Mouse (Mus musculus): ENCODE results near the gene Bmp7. TPM values are rescaled to one million over a fixed set of nuclear protein-coding genes. Genes with fewer than 3 reads are reported as not detected.

The Bmp7 gene
- polyA plus RNA-seq, 1 experiment from 2014 or later: 31.4 TPM

GRCm38 (mm10) chr2:172940799-172941163 is 660 bp upstream of the Bmp7 start:
- Histone ChIP-seq H3K9ac (replicated peaks) (peak overlapping the region; percentile 79), H3K4me1 (replicated peaks) (peaks cover 66% of the 10 kb centered on the region), H3K4me3 (replicated peaks) (peak overlapping the region; percentile 61), H3K36me3 (no peaks in the 10 kb centered on the region), H3K27ac (peak overlapping the region; percentile 95; the same call in 1 of the 2 replicates), H3K4me2 (peak overlapping the region; percentile 97), H3K27me3 (peaks cover 29% of the 10 kb centered on the region), H3K9me3 (no peaks in the 10 kb centered on the region)
- WGBS: 1% methylated on average over 12 of the region's 13 CpGs
- no peak for ATAC-seq (ENCODE audit: insufficient number of reproducible peaks, insufficient read depth, low FRiP score, low TSS enrichment, low read depth)

- Histone ChIP-seq H3K36me3 (no peaks in the 10 kb centered on the region), H3K9me3 (no peaks in the 10 kb centered on the region), H3K9ac (replicated peaks) (peak overlapping the region; percentile 79), H3K4me1 (replicated peaks) (peaks cover 73% of the 10 kb centered on the region), H3K4me3 (replicated peaks) (peak overlapping the region; percentile 61), H3K27ac (peak overlapping the region; percentile 95), H3K4me2 (peak overlapping the region; percentile 97), H3K27me3 (peaks cover 25% of the 10 kb centered on the region)
- WGBS: under 1% methylated on average over 26 of the region's 26 CpGs
- no peak for ATAC-seq (ENCODE audit: insufficient number of reproducible peaks, insufficient read depth, low FRiP score, low TSS enrichment, low read depth)
Observed at GRCm38 (mm10) chr2:172939639-172940002, 500 bp downstream of the Bmp7 start.

GRCm38 (mm10) chr2:172938761-172939638 is 1.1 kb downstream of the Bmp7 start:
- Histone ChIP-seq H3K9me3 (no peaks in the 10 kb centered on the region), H3K4me1 (replicated peaks) (peaks cover 73% of the 10 kb centered on the region), H3K4me2 (peak overlapping the region; percentile 97), H3K4me3 (replicated peaks) (peak overlapping the region; percentile 61), H3K36me3 (no peaks in the 10 kb centered on the region), H3K27me3 (peaks cover 25% of the 10 kb centered on the region), H3K27ac (peak overlapping the region; percentile 95), H3K9ac (replicated peaks) (peak overlapping the region; percentile 79)
- no peak for ATAC-seq (ENCODE audit: insufficient number of reproducible peaks, insufficient read depth, low FRiP score, low TSS enrichment, low read depth)
- WGBS: under 1% methylated on average over 57 of the region's 57 CpGs

GRCm38 (mm10) chr2:172937326-172938190 is 2.6 kb downstream of the Bmp7 start:
- peak overlapping the region; percentile 79 for H3K9ac ChIP-seq (replicated peaks)
- peak overlapping the region; percentile 87 for H3K27ac ChIP-seq
- peak overlapping the region; percentile 61 for H3K4me3 ChIP-seq (replicated peaks)
- H3K36me3 ChIP-seq: no peaks in the 10 kb centered on the region
- peak overlapping the region; percentile 97 for H3K4me2 ChIP-seq
- no peaks in the 10 kb centered on the region for H3K9me3 ChIP-seq
- 8% methylated on average over 12 of the region's 12 CpGs for WGBS
- ATAC-seq (ENCODE audit: insufficient number of reproducible peaks, insufficient read depth, low FRiP score, low TSS enrichment, low read depth): no peak
- H3K4me1 ChIP-seq (replicated peaks): peaks cover 79% of the 10 kb centered on the region
- H3K27me3 ChIP-seq: peaks cover 19% of the 10 kb centered on the region

GRCm38 (mm10) chr2:172936844-172937243 is 3.3 kb downstream of the Bmp7 start:
- peak overlapping the region; percentile 87 for H3K27ac ChIP-seq
- H3K36me3 ChIP-seq: no peaks in the 10 kb centered on the region
- no peaks in the 10 kb centered on the region for H3K9me3 ChIP-seq
- H3K27me3 ChIP-seq: peaks cover 13% of the 10 kb centered on the region
- peak overlapping the region; percentile 79 for H3K9ac ChIP-seq (replicated peaks)
- ATAC-seq (ENCODE audit: insufficient number of reproducible peaks, insufficient read depth, low FRiP score, low TSS enrichment, low read depth): no peak
- H3K4me2 ChIP-seq: peak overlapping the region; percentile 97
- H3K4me3 ChIP-seq (replicated peaks): peak overlapping the region; percentile 61
- WGBS: 11% methylated on average over 5 of the region's 5 CpGs
- H3K4me1 ChIP-seq (replicated peaks): peaks cover 85% of the 10 kb centered on the region

- no peaks in the 10 kb centered on the region for H3K9me3 ChIP-seq
- peak overlapping the region; percentile 42; the same call in 1 of the 2 replicates for H3K9ac ChIP-seq (replicated peaks)
- ATAC-seq (ENCODE audit: insufficient number of reproducible peaks, insufficient read depth, low FRiP score, low TSS enrichment, low read depth): no peak
- no peaks in the 10 kb centered on the region for H3K36me3 ChIP-seq
- peaks cover 5% of the 10 kb centered on the region; the same call in 1 of the 2 replicates for H3K27me3 ChIP-seq
- peak overlapping the region; percentile 97 for H3K4me2 ChIP-seq
- H3K4me3 ChIP-seq (replicated peaks): peak overlapping the region; percentile 61
- 5% methylated on average over 12 of the region's 12 CpGs for WGBS
- peak overlapping the region; percentile 87 for H3K27ac ChIP-seq
- peaks cover 85% of the 10 kb centered on the region for H3K4me1 ChIP-seq (replicated peaks)
Observed at GRCm38 (mm10) chr2:172935776-172936562, 4.2 kb downstream of the Bmp7 start.

- H3K36me3 ChIP-seq: no peaks in the 10 kb centered on the region
- WGBS: 3% methylated on average over 30 of the region's 30 CpGs
- ATAC-seq (ENCODE audit: insufficient number of reproducible peaks, insufficient read depth, low FRiP score, low TSS enrichment, low read depth): no peak
- H3K4me2 ChIP-seq: peak overlapping the region; percentile 97
- peak overlapping the region; percentile 87 for H3K27ac ChIP-seq
- H3K27me3 ChIP-seq: 0 out of 2 replicates have a peak, but pooled peaks cover 6% of the 10 kb centered on the region
- no peaks in the 10 kb centered on the region for H3K9me3 ChIP-seq
- H3K4me1 ChIP-seq (replicated peaks): peaks cover 90% of the 10 kb centered on the region
- H3K4me3 ChIP-seq (replicated peaks): peak overlapping the region; percentile 27
- peak overlapping the region; percentile 42; the same call in 1 of the 2 replicates for H3K9ac ChIP-seq (replicated peaks)
Observed at GRCm38 (mm10) chr2:172934891-172935740, 5.0 kb downstream of the Bmp7 start.

- peaks cover 92% of the 10 kb centered on the region for H3K4me1 ChIP-seq (replicated peaks)
- WGBS: 2% methylated on average over 8 of the region's 8 CpGs
- no peaks in the 10 kb centered on the region for H3K36me3 ChIP-seq
- ATAC-seq (ENCODE audit: insufficient number of reproducible peaks, insufficient read depth, low FRiP score, low TSS enrichment, low read depth): no peak
- no peak overlapping the region for H3K9ac ChIP-seq (replicated peaks)
- H3K4me2 ChIP-seq: peak overlapping the region; percentile 97
- no peaks in the 10 kb centered on the region for H3K9me3 ChIP-seq
- 0 out of 2 replicates have a peak, but pooled peaks cover 6% of the 10 kb centered on the region for H3K27me3 ChIP-seq
- peak overlapping the region; percentile 27 for H3K4me3 ChIP-seq (replicated peaks)
- H3K27ac ChIP-seq: peak overlapping the region; percentile 87
Observed at GRCm38 (mm10) chr2:172934420-172934788, 5.7 kb downstream of the Bmp7 start.

GRCm38 (mm10) chr2:172933631-172934419 is 6.3 kb downstream of the Bmp7 start:
- Histone ChIP-seq H3K9me3 (no peaks in the 10 kb centered on the region), H3K4me3 (replicated peaks) (peak overlapping the region; percentile 27), H3K9ac (replicated peaks) (no peak overlapping the region), H3K27me3 (0 out of 2 replicates have a peak, but pooled peaks cover 6% of the 10 kb centered on the region), H3K36me3 (no peaks in the 10 kb centered on the region), H3K4me2 (peak overlapping the region; percentile 97), H3K4me1 (replicated peaks) (peaks cover 97% of the 10 kb centered on the region), H3K27ac (peak overlapping the region; percentile 87)
- peak; percentile 32 for ATAC-seq (ENCODE audit: insufficient number of reproducible peaks, insufficient read depth, low FRiP score, low TSS enrichment, low read depth)
- 1% methylated on average over 34 of the region's 34 CpGs for WGBS

Data from limb, embryonic 12.5 days (tissue).